Mouse (Mus musculus) spleen, adult 2 months (tissue): Measurements from ENCODE around the gene Cutal.

Experiments
- CTCF ChIP-seq: fragments of 200-500 bp; IDR thresholded peaks from 2 replicates; pipeline ENCODE4 v1.5.1; 2011; ENCODE audit warnings: mild to moderate bottlenecking, inconsistent platforms; ENCODE audit not compliant: insufficient read depth, insufficient read length, insufficient replicate concordance; ENCODE audit errors: extremely low read depth
- POLR2A ChIP-seq: fragments of 200-500 bp; IDR thresholded peaks from 2 replicates; pipeline ENCODE4 v1.6.1; 2011; ENCODE audit warnings: low read depth, low read length, inconsistent platforms

- TF ChIP-seq POLR2A (no peak), CTCF (no peak)
Observed at GRCm38 (mm10) chr2:34906861-34907604, 32.8 kb downstream of the Cutal start.
